Mouse (Mus musculus) MN1 (cell line): ENCODE measurements at regions not wholly inside any gene's neighbourhood (a gene's known extent, or its start where the extent isn't known, plus 50 kb on each side); places are given as distances from the start of the nearest gene placed in this dataset.
A peak's percentile ranks its signal among the peaks of the same experiment; 100 is the strongest.

Source experiments
- DNase-seq: peaks from one replicate; pipeline ENCODE4 v3.0.0-alpha.2; 2016; ENCODE audit warnings: low spot score

GRCm38 (mm10) chr14:103458340-103458739 is 54.8 kb upstream of the Scel start:
- DNase-seq: no peak

GRCm38 (mm10) chr14:103456106-103456505 is 57.0 kb upstream of the Scel start:
- DNase-seq: no peak

GRCm38 (mm10) chr14:103450756-103451155 is 62.4 kb upstream of the Scel start:
- DNase-seq: no peak

GRCm38 (mm10) chr14:103449447-103449846 is 63.7 kb upstream of the Scel start:
- no peak for DNase-seq

- DNase-seq: no peak
Observed at GRCm38 (mm10) chr14:103449033-103449432, 64.1 kb upstream of the Scel start.

GRCm38 (mm10) chr14:103446671-103447070 is 66.5 kb upstream of the Scel start:
- DNase-seq: no peak

- no peak for DNase-seq
Observed at GRCm38 (mm10) chr14:103441454-103442065, 71.6 kb upstream of the Scel start.

- peak; percentile 61 for DNase-seq
Observed at GRCm38 (mm10) chr14:103440243-103440642, 72.9 kb upstream of the Scel start.

GRCm38 (mm10) chr14:103434218-103434617 is 78.9 kb upstream of the Scel start:
- DNase-seq: no peak

- DNase-seq: no peak
Observed at GRCm38 (mm10) chr14:103433106-103433505, 80.0 kb upstream of the Scel start.

- no peak for DNase-seq
Observed at GRCm38 (mm10) chr14:103427873-103428272, 81.3 kb upstream of the Mycbp2 start.

GRCm38 (mm10) chr14:103421305-103421822 is 74.8 kb upstream of the Mycbp2 start:
- DNase-seq: peak; percentile 78

GRCm38 (mm10) chr14:103417110-103418061 is 70.8 kb upstream of the Mycbp2 start:
- DNase-seq: peak; percentile 23

GRCm38 (mm10) chr14:103404611-103405010 is 58.0 kb upstream of the Mycbp2 start:
- no peak for DNase-seq

- no peak for DNase-seq
Observed at GRCm38 (mm10) chr14:103403054-103403453, 56.4 kb upstream of the Mycbp2 start.

GRCm38 (mm10) chr14:103401983-103402382 is 55.4 kb upstream of the Mycbp2 start:
- no peak for DNase-seq

GRCm38 (mm10) chr14:103401280-103401679 is 54.7 kb upstream of the Mycbp2 start:
- no peak for DNase-seq

- DNase-seq: no peak
Observed at GRCm38 (mm10) chr14:103398401-103398800, 51.8 kb upstream of the Mycbp2 start.
